Mouse (Mus musculus): ENCODE data around the gene Gm13272. TPM values are rescaled to one million over a fixed set of nuclear protein-coding genes. Genes with fewer than 3 reads are reported as not detected.
A peak's percentile ranks its signal among the peaks of the same experiment; 100 is the strongest.
"Not testable (repeated sequence)": the region's sequence is repeated elsewhere in the genome, so short reads cannot be mapped to it uniquely, and the experiment has no call there.

The Gm13272 gene
- not detected for total RNA-seq (2021)

DNA sequence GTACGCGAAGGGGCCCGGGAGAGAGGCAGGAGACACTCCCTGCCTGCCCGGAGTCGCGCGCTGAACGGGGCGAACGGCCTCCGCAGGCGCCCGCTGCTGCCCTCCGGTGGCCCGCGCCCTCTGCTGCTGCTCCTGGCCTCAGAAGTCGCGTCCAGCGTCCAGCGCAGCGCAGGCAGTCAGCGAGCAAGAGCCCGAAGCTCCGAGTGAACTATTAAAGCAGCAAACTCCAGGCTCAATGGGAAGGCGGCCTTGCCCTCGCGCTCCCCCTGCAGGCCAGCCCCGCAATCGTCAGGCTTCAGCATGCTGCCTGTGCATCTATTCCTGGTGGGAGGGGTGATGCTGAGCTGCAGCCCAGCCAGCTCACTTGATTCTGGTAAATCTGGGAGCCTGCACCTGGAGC lies at the start of gene Gm13272:
Gene Gm13272 (plus strand): TSS at position 301 of the 400 bp plus-strand sequence.
- DNase-seq (ENCODE audit: low spot score); intact Hi-C loops (cut with DNase I): not testable (repeated sequence)

DNA sequence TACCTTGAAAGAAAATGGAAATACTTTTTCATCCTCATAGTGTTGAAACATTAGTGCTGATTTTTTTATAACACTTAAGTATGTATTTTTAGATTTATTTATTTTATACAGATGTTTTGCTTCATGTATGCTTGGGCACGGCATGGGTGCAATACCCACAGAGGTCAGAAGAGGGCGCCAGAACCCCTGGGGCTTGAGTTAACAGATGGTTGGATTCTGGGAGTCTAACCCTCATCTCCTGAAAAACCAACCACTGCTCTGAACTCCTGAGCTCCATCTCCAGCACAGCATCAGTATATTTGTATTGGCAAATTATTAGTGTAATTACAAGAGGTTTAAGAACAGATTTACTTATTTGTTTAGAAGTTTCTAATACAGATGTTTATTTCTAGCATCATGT lies 41.2 kb upstream of the Gm13272 start:
- DNase-seq (ENCODE audit: low spot score) = no peak
- intact Hi-C loops (cut with DNase I) = loop anchor here (2.0 to 10.0 kb wide), 2 partner anchors 18 to 644 kb away; partner anchors contain the start of gene Focad

DNA sequence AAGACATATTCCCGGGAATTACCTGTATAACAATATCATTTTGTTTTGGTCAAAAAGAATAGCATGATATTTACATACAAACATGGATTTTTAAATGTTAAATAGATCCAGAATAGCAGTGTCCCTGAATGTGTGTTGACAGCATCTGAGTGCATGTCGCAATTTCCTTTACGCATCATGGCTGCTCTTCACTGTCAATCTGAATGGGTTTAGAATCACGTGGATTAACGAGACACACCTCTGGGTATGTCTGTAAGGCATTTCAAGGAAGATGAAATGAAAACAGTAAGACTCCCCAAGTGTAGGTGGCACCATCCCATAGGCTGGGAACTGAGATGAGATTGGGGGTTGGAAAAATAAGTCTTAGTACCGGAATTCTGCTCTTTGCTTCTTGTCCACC lies 40.6 kb upstream of the Gm13272 start:
- DNase-seq (ENCODE audit: low spot score) = no peak
- intact Hi-C loops (cut with DNase I) = loop anchor here (2.0 to 10.0 kb wide), 2 partner anchors 18 to 644 kb away; partner anchors contain the start of gene Focad

DNA sequence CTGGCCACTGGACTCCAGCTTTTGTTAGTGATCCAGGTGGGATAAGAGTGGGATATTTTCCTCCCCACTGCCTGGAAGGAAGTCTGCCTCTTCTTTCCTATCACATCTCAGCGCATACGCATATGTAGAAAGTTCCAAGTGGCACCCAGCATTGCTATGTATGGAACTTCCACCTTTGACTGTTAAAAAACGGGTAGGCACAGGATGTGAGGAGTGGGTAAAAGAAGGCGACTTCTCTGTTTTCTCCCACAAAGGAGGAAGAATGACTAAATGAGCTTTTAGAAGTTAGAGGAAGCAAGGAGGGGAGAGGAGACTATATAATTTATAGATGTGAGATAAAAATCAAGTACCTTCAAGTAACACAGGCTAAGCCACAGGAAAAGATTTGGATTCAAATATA lies 38.2 kb upstream of the Gm13272 start:
- DNase-seq (ENCODE audit: low spot score) = no peak
- intact Hi-C loops (cut with DNase I) = no loop called here

DNA sequence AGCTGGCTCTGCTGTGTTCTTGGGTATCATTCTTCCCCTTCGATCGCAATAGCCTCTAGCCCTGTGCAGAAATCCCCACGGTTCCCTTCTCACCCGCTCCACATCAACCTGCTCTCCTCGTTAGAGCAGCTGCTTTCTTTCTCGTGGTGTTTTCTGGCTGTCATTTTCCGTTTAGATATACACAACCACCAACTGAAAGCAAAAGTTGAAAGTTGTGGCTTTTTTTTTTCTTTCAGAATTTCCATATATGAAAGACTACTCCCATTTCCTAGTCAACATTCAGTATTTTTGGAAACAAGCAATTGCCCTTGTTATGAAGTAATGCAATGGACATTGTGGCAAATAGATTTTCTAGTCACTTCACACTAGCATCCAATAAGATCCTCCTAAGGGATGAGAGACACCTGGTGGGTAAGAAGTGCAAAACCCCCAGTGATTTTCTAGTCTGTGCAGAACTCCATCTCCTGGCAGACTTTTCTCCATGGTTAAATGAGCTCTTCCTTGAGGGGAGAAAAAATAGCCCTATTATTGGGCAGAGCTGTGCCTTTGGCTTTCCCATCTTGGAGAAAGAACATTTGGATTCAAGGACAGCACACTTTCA lies 36.8 kb upstream of the Gm13272 start:
- intact Hi-C loops (cut with DNase I) = no loop called here
- no peak for DNase-seq (ENCODE audit: low spot score)

DNA sequence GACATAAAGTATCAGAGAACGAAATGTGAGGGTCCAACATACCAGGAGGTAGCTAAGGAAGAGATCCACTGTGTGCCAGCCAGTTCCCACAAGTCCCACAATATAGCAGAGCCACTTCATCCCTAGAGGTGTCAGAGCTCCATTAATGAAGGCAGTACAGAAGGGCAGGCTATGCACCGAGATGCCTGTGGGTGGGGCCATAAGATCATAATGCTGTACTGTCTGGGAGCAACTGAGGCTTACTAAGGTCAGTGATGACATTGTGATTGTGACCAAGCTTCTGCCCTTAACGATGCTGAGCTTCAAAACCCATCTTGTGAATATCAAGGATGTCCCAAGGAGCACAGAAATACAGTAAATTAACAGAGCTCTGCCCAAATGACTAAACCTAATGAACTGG lies 35.4 kb upstream of the Gm13272 start:
- intact Hi-C loops (cut with DNase I) = no loop called here

DNA sequence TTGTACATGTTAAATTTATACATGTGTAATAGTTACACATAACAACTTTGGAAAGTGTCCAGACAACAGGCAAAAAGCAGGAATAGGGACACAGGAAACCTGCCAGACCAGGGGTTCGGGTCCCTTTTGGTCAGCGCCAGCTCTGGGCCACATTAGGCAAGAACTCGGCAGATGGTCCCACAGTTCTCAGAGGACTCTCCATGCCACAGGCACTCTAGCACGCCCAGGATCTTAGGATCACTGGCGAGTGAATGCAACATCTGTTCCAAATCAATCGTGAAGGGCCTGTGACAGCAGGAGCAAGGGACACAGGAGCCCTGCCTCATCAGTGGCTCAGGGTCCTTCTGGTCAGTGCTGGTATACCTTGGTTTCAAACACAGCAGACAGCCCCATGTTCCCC lies 29.7 kb upstream of the Gm13272 start:
- intact Hi-C loops (cut with DNase I) = no loop called here
- DNase-seq (ENCODE audit: low spot score) = no peak

More for the DNA sequence above, 35.4 kb upstream of the Gm13272 start:
- DNase-seq (ENCODE audit: low spot score) = no peak

DNA sequence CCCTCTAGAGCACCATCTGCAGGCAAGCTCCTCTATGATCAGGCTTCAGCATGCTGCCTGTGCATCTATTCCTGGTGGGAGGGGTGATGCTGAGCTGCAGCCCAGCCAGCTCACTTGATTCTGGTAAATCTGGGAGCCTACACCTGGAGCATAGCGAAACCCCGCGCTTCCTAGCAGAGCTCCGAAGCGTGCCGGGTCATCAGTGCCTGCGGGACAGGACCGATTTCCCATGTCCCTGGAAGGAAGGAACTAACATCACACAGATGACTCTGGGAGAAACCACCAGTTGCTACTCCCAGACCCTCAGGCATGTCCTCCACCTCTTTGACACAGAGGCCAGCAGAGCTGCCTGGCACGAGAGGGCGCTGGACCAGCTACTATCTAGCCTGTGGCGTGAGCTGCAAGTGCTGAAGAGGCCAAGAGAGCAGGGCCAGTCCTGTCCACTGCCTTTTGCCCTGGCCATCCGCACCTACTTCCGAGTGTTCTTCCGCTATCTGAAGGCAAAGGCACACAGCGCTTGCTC lies 24.8 kb upstream of the Gm13272 start, which contains the start of gene Gm13271:
Gene Gm13271 (plus strand): TSS at position 51 of the 523 bp plus-strand sequence.
- intact Hi-C loops (cut with DNase I) = not testable (repeated sequence)
- DNase-seq (ENCODE audit: low spot score) = peak; percentile 69

DNA sequence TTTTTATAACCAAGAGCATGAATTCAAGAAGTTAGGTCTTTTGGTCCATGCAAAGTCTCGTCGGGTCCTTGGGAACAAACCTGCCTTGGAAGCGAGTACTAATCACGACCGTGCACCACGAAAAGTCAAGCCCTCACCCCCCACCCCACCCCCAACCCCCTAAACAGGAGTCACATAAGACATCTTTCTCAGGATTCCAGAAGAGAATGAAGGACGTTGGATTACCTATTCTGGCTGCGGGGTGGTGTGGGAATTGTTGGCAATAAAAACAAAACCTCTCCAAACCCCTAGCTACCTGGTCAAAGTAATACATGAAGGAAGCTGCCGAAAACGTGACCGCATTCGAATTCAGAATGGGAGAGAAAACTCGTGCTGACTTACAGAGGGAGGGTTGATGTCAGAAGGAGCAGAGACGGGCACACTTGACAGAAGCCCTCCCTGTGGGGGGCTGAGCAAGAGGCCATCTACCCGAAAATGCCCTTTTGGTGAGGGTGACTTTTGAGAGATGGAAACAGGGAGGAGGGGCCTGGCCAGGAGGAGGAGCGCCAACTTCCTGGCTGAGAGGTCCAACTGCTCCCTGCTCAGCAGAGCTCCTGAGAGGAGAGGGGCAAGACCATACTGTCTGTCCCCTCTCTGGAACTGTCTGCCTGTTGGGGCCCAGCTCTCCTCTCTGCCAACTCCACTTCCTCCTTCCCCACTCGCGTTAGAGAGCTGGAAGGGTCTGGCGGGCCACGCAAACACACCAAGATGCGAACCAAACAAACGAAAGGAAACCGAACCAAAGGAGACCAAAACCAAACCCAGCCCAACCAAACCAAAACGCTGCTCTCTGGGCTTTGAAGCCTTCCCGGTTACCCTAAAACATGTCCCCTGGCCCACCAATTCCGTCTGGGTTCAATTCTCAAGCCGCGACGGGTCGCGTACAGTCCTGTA lies 22.8 kb upstream of the Gm13272 start:
- intact Hi-C loops (cut with DNase I) = loop anchor here (2.0 kb wide), 1 partner anchor 18 kb away; no protein-coding TSS in a partner anchor
- not testable (repeated sequence) for DNase-seq (ENCODE audit: low spot score)

DNA sequence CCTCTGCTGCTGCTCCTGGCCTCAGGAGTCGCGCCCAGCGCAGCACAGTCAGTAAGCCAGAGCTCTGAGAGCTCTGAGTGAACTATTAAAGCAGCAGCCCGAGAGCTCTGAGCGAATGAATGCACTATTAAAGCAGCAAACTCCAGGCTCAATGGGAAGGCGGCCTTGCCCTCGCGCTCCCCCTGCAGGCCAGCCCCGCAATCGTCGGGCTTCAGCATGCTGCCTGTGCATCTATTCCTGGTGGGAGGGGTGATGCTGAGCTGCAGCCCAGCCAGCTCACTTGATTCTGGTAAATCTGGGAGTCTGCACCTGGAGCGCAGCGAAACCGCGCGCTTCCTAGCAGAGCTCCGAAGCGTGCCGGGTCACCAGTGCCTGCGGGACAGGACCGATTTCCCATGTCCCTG lies 22.0 kb upstream of the Gm13272 start:
- peak; percentile 85 for DNase-seq (ENCODE audit: low spot score)
- intact Hi-C loops (cut with DNase I) = loop anchor here (2.0 kb wide), 1 partner anchor 19 kb away; no protein-coding TSS in a partner anchor

DNA sequence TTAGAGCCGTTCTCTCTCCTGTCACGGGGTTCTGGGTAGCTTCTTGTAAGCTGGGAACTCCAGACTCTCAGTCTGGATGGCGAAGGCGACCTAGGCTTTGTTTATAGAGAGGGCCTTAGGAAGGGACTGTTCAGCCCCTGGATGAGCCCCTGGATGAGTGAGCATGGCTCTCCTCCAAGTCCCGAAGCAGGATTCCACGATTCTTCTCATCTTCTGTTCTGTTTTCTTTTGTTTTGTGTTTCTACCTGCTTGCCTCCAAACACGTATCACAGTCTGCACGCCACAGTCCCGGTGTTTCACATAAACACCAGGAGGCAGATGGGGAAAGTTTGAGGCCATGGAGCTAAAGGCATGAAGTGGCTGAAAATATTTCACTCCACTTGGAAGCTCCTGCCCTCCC lies 20.9 kb upstream of the Gm13272 start:
- DNase-seq (ENCODE audit: low spot score); intact Hi-C loops (cut with DNase I): not testable (repeated sequence)

DNA sequence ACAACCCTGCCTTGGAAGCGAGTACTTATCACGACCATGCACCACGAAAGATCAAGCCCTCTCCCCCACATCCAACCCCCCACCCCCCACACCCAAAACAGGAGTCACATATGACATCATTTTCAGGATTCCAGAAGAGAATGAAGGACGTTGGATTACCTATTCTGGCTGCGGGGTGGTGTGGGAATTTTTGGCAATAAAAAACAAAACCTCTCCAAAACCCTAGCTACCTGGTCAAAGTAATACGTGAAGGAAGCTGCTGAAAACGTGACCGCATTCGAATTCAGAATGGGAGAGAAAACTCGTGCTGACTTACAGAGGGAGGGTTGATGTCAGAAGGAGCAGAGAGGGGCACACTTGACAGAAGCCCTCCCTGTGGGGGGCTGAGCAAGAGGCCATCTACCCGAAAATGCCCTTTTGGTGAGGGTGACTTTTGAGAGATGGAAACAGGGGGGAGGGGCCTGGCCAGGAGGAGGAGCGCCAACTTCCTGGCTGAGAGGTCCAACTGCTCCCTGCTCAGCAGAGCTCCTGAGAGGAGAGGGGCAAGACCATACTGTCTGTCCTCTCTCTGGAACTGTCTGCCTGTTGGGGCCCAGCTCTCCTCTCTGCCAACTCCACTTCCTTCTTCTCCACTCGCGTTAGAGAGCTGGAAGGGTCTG lies 19.9 kb upstream of the Gm13272 start, which contains the start of gene Gm13283:
Gene Gm13283 (plus strand): TSS at position 510 of the 659 bp plus-strand sequence.
- intact Hi-C loops (cut with DNase I); DNase-seq (ENCODE audit: low spot score): not testable (repeated sequence)

DNA sequence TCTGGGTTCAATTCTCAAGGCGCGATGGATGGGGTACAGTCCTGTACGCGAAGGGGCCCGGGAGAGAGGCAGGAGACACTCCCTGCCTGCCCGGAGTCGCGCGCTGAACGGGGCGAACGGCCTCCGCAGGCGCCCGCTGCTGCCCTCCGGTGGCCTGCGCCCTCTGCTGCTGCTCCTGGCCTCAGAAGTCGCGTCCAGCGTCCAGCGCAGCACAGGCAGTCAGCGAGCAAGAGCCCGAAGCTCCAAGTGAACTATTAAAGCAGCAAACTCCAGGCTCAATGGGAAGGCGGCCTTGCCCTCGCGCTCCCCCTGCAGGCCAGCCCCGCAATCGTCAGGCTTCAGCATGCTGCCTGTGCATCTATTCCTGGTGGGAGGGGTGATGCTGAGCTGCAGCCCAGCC lies 19.2 kb upstream of the Gm13272 start:
- intact Hi-C loops (cut with DNase I) = not testable (repeated sequence)

DNA sequence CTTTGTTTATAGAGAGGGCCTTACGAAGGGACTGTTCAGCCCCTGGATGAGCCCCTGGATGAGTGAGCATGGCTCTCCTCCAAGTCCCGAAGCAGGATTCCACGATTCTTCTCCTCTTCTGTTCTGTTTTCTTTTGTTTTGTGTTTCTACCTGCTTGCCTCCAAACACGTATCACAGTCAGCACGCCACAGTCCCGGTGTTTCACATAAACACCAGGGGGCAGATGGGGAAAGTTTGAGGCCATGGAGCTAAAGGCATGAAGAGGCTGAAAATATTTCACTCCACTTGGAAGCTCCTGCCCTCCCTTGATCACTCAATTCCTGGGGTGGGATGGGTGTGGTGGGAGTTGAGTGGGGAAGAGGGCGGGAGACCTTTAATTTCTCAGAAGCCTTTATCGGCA lies 17.9 kb upstream of the Gm13272 start:
- intact Hi-C loops (cut with DNase I) = not testable (repeated sequence)
- peak; percentile 68 for DNase-seq (ENCODE audit: low spot score)

More for the DNA sequence above, 19.2 kb upstream of the Gm13272 start:
- peak; percentile 77 for DNase-seq (ENCODE audit: low spot score)

DNA sequence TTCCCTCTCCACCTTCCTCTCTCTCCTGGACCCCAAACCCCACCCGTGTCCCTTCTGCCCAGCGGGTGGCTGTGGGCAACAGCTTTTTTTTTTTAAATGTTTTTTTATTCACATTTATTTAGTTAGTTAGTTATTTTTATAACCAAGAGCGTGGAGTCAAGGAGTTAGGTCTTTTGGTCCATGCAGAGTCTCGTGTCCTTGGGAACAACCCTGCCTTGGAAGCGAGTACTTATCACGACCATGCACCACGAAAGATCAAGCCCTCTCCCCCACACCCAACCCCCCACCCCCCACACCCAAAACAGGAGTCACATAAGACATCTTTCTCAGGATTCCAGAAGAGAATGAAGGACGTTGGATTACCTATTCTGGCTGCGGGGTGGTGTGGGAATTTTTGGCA lies 17.3 kb upstream of the Gm13272 start:
- DNase-seq (ENCODE audit: low spot score); intact Hi-C loops (cut with DNase I): not testable (repeated sequence)

DNA sequence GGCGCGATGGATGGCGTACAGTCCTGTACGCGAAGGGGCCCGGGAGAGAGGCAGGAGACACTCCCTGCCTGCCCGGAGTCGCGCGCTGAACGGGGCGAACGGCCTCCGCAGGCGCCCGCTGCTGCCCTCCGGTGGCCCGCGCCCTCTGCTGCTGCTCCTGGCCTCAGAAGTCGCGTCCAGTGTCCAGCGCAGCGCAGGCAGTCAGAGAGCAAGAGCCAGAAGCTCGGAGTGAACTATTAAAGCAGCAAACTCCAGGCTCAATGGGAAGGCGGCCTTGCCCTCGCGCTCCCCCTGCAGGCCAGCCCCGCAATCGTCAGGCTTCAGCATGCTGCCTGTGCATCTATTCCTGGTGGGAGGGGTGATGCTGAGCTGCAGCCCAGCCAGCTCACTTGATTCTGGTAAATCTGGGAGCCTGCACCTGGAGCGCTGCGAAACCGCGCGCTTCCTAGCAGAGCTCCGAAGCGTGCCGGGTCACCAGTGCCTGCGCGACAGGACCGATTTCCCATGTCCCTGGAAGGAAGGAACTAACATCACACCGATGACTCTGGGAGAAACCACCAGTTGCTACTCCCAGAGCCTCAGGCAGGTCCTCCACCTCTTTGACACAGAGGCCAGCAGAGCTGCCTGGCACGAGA lies 16.1 kb upstream of the Gm13272 start:
- intact Hi-C loops (cut with DNase I) = not testable (repeated sequence)
- DNase-seq (ENCODE audit: low spot score) = peak; percentile 54

DNA sequence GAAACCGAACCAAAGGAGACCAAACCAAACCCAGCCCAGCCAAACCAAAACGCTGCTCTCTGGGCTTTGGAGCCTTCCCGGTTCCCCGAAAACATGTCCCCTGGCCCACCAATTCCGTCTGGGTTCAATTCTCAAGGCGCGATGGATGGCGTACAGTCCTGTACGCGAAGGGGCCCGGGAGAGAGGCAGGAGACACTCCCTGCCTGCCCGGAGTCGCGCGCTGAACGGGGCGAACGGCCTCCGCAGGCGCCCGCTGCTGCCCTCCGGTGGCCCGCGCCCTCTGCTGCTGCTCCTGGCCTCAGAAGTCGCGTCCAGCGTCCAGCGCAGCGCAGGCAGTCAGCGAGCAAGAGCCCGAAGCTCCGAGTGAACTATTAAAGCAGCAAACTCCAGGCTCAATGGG lies 6.1 kb upstream of the Gm13272 start, which contains the start of gene Gm13290:
Gene Gm13290 (plus strand): TSS at position 301 of the 400 bp plus-strand sequence.
- DNase-seq (ENCODE audit: low spot score); intact Hi-C loops (cut with DNase I): not testable (repeated sequence)

DNA sequence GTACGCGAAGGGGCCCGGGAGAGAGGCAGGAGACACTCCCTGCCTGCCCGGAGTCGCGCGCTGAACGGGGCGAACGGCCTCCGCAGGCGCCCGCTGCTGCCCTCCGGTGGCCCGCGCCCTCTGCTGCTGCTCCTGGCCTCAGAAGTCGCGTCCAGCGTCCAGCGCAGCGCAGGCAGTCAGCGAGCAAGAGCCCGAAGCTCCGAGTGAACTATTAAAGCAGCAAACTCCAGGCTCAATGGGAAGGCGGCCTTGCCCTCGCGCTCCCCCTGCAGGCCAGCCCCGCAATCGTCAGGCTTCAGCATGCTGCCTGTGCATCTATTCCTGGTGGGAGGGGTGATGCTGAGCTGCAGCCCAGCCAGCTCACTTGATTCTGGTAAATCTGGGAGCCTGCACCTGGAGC lies 3.0 kb upstream of the Gm13272 start, which contains the start of gene Gm13289:
Gene Gm13289 (plus strand): TSS at position 301 of the 400 bp plus-strand sequence.
- intact Hi-C loops (cut with DNase I); DNase-seq (ENCODE audit: low spot score): not testable (repeated sequence)

DNA sequence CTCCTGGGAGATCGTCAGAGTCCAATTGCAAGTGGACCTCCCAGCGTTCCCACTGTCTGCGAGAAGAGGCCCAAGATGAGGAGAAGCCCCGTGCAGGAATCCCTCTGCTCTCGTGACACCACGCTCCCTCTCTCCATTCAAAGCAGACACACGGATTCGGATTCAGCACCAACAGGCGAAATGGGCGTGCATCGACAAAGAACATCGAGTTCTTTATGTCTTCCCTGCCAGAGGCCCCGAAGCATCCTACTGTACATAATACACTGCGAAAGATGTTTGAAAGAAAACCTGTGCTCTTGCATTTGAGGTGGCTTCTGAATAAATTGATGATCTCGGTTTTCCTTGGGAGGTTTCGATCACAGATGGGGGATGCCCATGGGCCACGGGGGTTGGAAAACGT lies 670 bp downstream of the Gm13272 start:
- intact Hi-C loops (cut with DNase I); DNase-seq (ENCODE audit: low spot score): not testable (repeated sequence)

All from heart, postnatal 25 days (tissue).